Mouse (Mus musculus) liver, embryonic 12.5 days (tissue): Measurements from ENCODE around the gene Plg. TPM values are rescaled to one million over a fixed set of nuclear protein-coding genes. Genes with fewer than 3 reads are reported as not detected.

ENCODE experiments used
- ATAC-seq: fragments of 200-750 bp; cut with Nextera tagmentation; 2 replicates; pipeline ENCODE4 v1.8.0; 2017; ENCODE audit warnings: moderate number of reproducible peaks, mild to moderate bottlenecking, moderate library complexity
- H3K27ac ChIP-seq: fragments of 300-500 bp; sonication (generic); 2 replicates; pipeline ENCODE4 v1.5.1; 2016; ENCODE audit warnings: mild to moderate bottlenecking
- H3K27me3 ChIP-seq: fragments of 300-500 bp; sonication (generic); replicated peaks from 2 replicates; pipeline ENCODE4 v1.6.1; 2016; ENCODE audit warnings: mild to moderate bottlenecking, moderate library complexity
- H3K36me3 ChIP-seq: fragments of 300-500 bp; sonication (generic); 2 replicates; pipeline ENCODE4 v1.6.1; 2016; ENCODE audit warnings: mild to moderate bottlenecking, moderate library complexity
- H3K4me1 ChIP-seq: fragments of 300-500 bp; sonication (generic); 2 replicates; pipeline ENCODE4 v1.6.1; 2016
- H3K4me2 ChIP-seq: fragments of 300-500 bp; sonication (generic); 2 replicates; pipeline ENCODE4 v1.6.1; 2016; ENCODE audit warnings: mild to moderate bottlenecking, moderate library complexity
- H3K4me3 ChIP-seq: fragments of 300-500 bp; sonication (generic); 2 replicates; pipeline ENCODE4 v1.5.1; 2016; ENCODE audit warnings: mild to moderate bottlenecking, moderate library complexity
- H3K9ac ChIP-seq: fragments of 300-500 bp; sonication (generic); 2 replicates; pipeline ENCODE4 v1.6.1; 2016; ENCODE audit warnings: mild to moderate bottlenecking, moderate library complexity
- H3K9me3 ChIP-seq: fragments of 300-500 bp; sonication (generic); replicated peaks from 2 replicates; pipeline ENCODE4 v1.6.1; 2016; ENCODE audit warnings: mild to moderate bottlenecking, moderate library complexity
- WGBS: fragments of 180-500 bp; shearing (Covaris S2); methylation state at CpG from one replicate; pipeline ENCODE4 v1.1.7; 2016; ENCODE audit not compliant: insufficient replicate concordance; 5-methylcytosine and 5-hydroxymethylcytosine counted together
- polyA plus RNA-seq: library from polyadenylated mRNA; unstranded; fragments of >200 nt; fragmentation: Nextera tagmentation; extraction: Ambion mirVana; gene quantifications from 2 replicates; pipeline ENCODE4 v1.2.1, GENCODE M21; 2016

Plg gene
- 139 and 140 TPM in 2 replicates for polyA plus RNA-seq

- H3K4me2 ChIP-seq, result peak within 1 kb of the TSS; percentile 20
- H3K27ac ChIP-seq, result peak within 1 kb of the TSS; percentile 45
- peaks cover 9% of the 10 kb centered on the region for H3K27me3 ChIP-seq
- peaks cover 12% of the 10 kb centered on the region for H3K4me1 ChIP-seq
- no peaks in the 10 kb centered on the region for H3K9me3 ChIP-seq
- peak; percentile 80 for ATAC-seq
- H3K36me3 ChIP-seq, result no peaks in the 10 kb centered on the region
- H3K9ac ChIP-seq, result no peak within 1 kb of the TSS; the same call in 1 of the 2 replicates
- H3K4me3 ChIP-seq, result peak within 1 kb of the TSS; percentile 37
- 64% methylated on average over 11 of the region's 11 CpGs for WGBS
Observed at GRCm38 (mm10) chr17:12377981-12378705, at the start of gene Plg. Gene Plg (plus strand): TSS chr17:12378608.

- H3K4me3 ChIP-seq, result no peak overlapping the region
- H3K36me3 ChIP-seq, result no peaks in the 10 kb centered on the region
- no peaks in the 10 kb centered on the region for H3K4me1 ChIP-seq
- no peak overlapping the region for H3K9ac ChIP-seq
- no peaks in the 10 kb centered on the region for H3K27me3 ChIP-seq
- H3K4me2 ChIP-seq, result no peak overlapping the region
- H3K27ac ChIP-seq, result no peak overlapping the region
- no peaks in the 10 kb centered on the region for H3K9me3 ChIP-seq
- 57% methylated on average over 6 of the region's 6 CpGs for WGBS
- no peak for ATAC-seq
Observed at GRCm38 (mm10) chr17:12335115-12335514, 43.3 kb upstream of the Plg start.

GRCm38 (mm10) chr17:12336073-12336868, 42.1 kb upstream of the Plg start:
- Histone ChIP-seq H3K9me3 (no peaks in the 10 kb centered on the region), H3K4me1 (no peaks in the 10 kb centered on the region), H3K9ac (no peak overlapping the region), H3K4me3 (no peak overlapping the region), H3K27ac (no peak overlapping the region), H3K4me2 (no peak overlapping the region), H3K27me3 (no peaks in the 10 kb centered on the region), H3K36me3 (no peaks in the 10 kb centered on the region)
- no peak for ATAC-seq
- WGBS, result 69% methylated on average over 19 of the region's 19 CpGs

- ATAC-seq, result no peak
- Histone ChIP-seq H3K9ac (no peak overlapping the region), H3K27ac (no peak overlapping the region), H3K36me3 (no peaks in the 10 kb centered on the region), H3K27me3 (no peaks in the 10 kb centered on the region), H3K9me3 (no peaks in the 10 kb centered on the region), H3K4me1 (no peaks in the 10 kb centered on the region), H3K4me2 (no peak overlapping the region), H3K4me3 (no peak overlapping the region)
- 65% methylated on average over 4 of the region's 4 CpGs for WGBS
Observed at GRCm38 (mm10) chr17:12337156-12337555, 41.3 kb upstream of the Plg start.

GRCm38 (mm10) chr17:12343702-12344376, 34.6 kb upstream of the Plg start:
- H3K27ac ChIP-seq, result no peak overlapping the region
- no peak overlapping the region for H3K4me2 ChIP-seq
- no peaks in the 10 kb centered on the region for H3K9me3 ChIP-seq
- H3K36me3 ChIP-seq, result no peaks in the 10 kb centered on the region
- no peak for ATAC-seq
- WGBS, result 78% methylated on average over 9 of the region's 9 CpGs
- no peaks in the 10 kb centered on the region for H3K4me1 ChIP-seq
- no peaks in the 10 kb centered on the region; the same call in 1 of the 2 replicates for H3K27me3 ChIP-seq
- no peak overlapping the region for H3K4me3 ChIP-seq
- no peak overlapping the region for H3K9ac ChIP-seq

GRCm38 (mm10) chr17:12347462-12347861, 30.9 kb upstream of the Plg start:
- no peak overlapping the region for H3K4me2 ChIP-seq
- H3K27ac ChIP-seq, result no peak overlapping the region
- no peaks in the 10 kb centered on the region for H3K9me3 ChIP-seq
- no peak overlapping the region for H3K9ac ChIP-seq
- no peaks in the 10 kb centered on the region for H3K4me1 ChIP-seq
- H3K4me3 ChIP-seq, result no peak overlapping the region
- ATAC-seq, result no peak
- no peaks in the 10 kb centered on the region for H3K36me3 ChIP-seq
- 61% methylated on average over 1 of the region's 1 CpGs for WGBS
- no peaks in the 10 kb centered on the region; the same call in 1 of the 2 replicates for H3K27me3 ChIP-seq

GRCm38 (mm10) chr17:12351564-12351963, 26.8 kb upstream of the Plg start:
- no peak overlapping the region for H3K9ac ChIP-seq
- H3K36me3 ChIP-seq, result no peaks in the 10 kb centered on the region
- no peak overlapping the region for H3K27ac ChIP-seq
- H3K9me3 ChIP-seq, result no peaks in the 10 kb centered on the region
- H3K4me2 ChIP-seq, result no peak overlapping the region
- 64% methylated on average over 6 of the region's 6 CpGs for WGBS
- no peak for ATAC-seq
- no peaks in the 10 kb centered on the region for H3K4me1 ChIP-seq
- peaks cover 8% of the 10 kb centered on the region; the same call in 1 of the 2 replicates for H3K27me3 ChIP-seq
- no peak overlapping the region for H3K4me3 ChIP-seq

- no peak for ATAC-seq
Observed at GRCm38 (mm10) chr17:12352781-12353180, 25.6 kb upstream of the Plg start.

GRCm38 (mm10) chr17:12359876-12360275, 18.5 kb upstream of the Plg start:
- Histone ChIP-seq H3K9ac (no peak overlapping the region), H3K27me3 (peaks cover 28% of the 10 kb centered on the region), H3K27ac (no peak overlapping the region), H3K4me1 (no peaks in the 10 kb centered on the region), H3K9me3 (no peaks in the 10 kb centered on the region), H3K36me3 (no peaks in the 10 kb centered on the region), H3K4me2 (no peak overlapping the region), H3K4me3 (no peak overlapping the region)
- 69% methylated on average over 15 of the region's 15 CpGs for WGBS
- ATAC-seq, result no peak

More at GRCm38 (mm10) chr17:12352781-12353180, 25.6 kb upstream of the Plg start:
- H3K9ac ChIP-seq, result no peak overlapping the region
- H3K27ac ChIP-seq, result no peak overlapping the region
- H3K4me2 ChIP-seq, result no peak overlapping the region
- H3K27me3 ChIP-seq, result peaks cover 17% of the 10 kb centered on the region; the same call in 1 of the 2 replicates
- 39% methylated on average over 1 of the region's 1 CpGs for WGBS
- no peak overlapping the region for H3K4me3 ChIP-seq
- H3K9me3 ChIP-seq, result no peaks in the 10 kb centered on the region
- no peaks in the 10 kb centered on the region for H3K4me1 ChIP-seq
- no peaks in the 10 kb centered on the region for H3K36me3 ChIP-seq

- Histone ChIP-seq H3K9ac (no peak overlapping the region), H3K4me1 (no peaks in the 10 kb centered on the region), H3K4me3 (no peak overlapping the region), H3K27ac (no peak overlapping the region), H3K9me3 (no peaks in the 10 kb centered on the region), H3K27me3 (peaks cover 11% of the 10 kb centered on the region), H3K4me2 (no peak overlapping the region), H3K36me3 (no peaks in the 10 kb centered on the region)
- ATAC-seq, result no peak
- 62% methylated on average over 11 of the region's 11 CpGs for WGBS
Observed at GRCm38 (mm10) chr17:12363601-12364425, 14.6 kb upstream of the Plg start.

GRCm38 (mm10) chr17:12364426-12364735, 14.0 kb upstream of the Plg start:
- H3K4me2 ChIP-seq, result no peak overlapping the region
- H3K36me3 ChIP-seq, result no peaks in the 10 kb centered on the region
- 71% methylated on average over 8 of the region's 8 CpGs for WGBS
- ATAC-seq, result no peak
- H3K4me3 ChIP-seq, result no peak overlapping the region
- H3K27ac ChIP-seq, result no peak overlapping the region
- H3K9me3 ChIP-seq, result no peaks in the 10 kb centered on the region
- peaks cover 8% of the 10 kb centered on the region for H3K27me3 ChIP-seq
- no peaks in the 10 kb centered on the region for H3K4me1 ChIP-seq
- no peak overlapping the region for H3K9ac ChIP-seq
